Mouse (Mus musculus): ENCODE data around the gene Vezf1.

DNA sequence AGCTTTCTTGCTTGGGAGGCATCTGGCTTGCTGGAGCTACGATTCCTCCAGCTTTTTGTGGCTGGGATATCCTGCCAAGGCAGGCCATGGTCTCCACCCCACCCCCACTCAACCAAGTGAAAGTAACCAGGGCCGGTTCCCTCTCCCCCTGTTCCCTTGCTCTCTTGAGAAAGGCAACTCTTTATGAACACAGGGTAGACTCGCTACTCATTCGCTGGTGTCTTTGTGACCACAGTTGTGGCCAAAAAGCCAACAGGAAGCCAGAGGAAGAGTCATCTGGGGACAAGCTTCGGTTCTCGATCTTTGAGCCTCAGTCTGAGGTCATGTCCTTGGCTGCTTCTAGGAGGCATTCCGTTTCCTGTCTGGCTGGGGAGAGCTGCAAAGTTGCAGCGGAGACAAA, 63.8 kb downstream of the Vezf1 start:
- TF ChIP-seq BHLHE40 (IDR thresholded peaks at IDR 0.05; ENCODE audit: borderline replicate concordance, low read depth, low read length) (no peak), SMC3 (IDR thresholded peaks at IDR 0.05; ENCODE audit: low read depth, low read length) (no peak), MAFK (IDR thresholded peaks at IDR 0.05; ENCODE audit: borderline replicate concordance, low read depth, low read length) (no peak), USF1 (IDR thresholded peaks at IDR 0.05; ENCODE audit: low read depth, low read length) (no peak), EP300 (IDR thresholded peaks at IDR 0.05; ENCODE audit: low read depth in 1 of 2, low read length in 2 of 2) (no peak), CTCF (IDR thresholded peaks at IDR 0.05 in 2 of 3, conservative IDR thresholded peaks at IDR 0.05 in 1 of 3; ENCODE audit: control insufficient read depth in 1 of 3, insufficient read depth in 1 of 3, low read depth in 2 of 3, low read length in 3 of 3, poor library complexity in 1 of 3, severe bottlenecking in 1 of 3) (no peak), TCF12 (IDR thresholded peaks at IDR 0.05; ENCODE audit: low read depth, low read length) (no peak), MEF2A (IDR thresholded peaks at IDR 0.05; ENCODE audit: extremely low read depth, insufficient replicate concordance, low read depth, low read length, poor library complexity, severe bottlenecking) (no peak), ZC3H11A (IDR thresholded peaks at IDR 0.05; ENCODE audit: low read depth, low read length) (no peak), HCFC1 (IDR thresholded peaks at IDR 0.05; ENCODE audit: low read depth, low read length) (no peak), POLR2A (IDR thresholded peaks at IDR 0.05; ENCODE audit: control insufficient read depth in 1 of 2, insufficient read depth in 1 of 2, low read depth in 1 of 2, low read length in 2 of 2, poor library complexity in 1 of 2) (no peak), MAZ (IDR thresholded peaks at IDR 0.05; ENCODE audit: low read depth, low read length) (no peak)
